Mouse (Mus musculus): ENCODE data around the gene Tmem119. TPM values are rescaled to one million over a fixed set of nuclear protein-coding genes. Genes with fewer than 3 reads are reported as not detected.
A peak's percentile ranks its signal among the peaks of the same experiment; 100 is the strongest.

The Tmem119 gene
- total and polyA plus RNA-seq, 3 experiments: 3.6 to 7.3 (median 5.8) TPM

GRCm38 (mm10) chr5:113833316-113833947 is 33.1 kb upstream of the Tmem119 start:
- intact Hi-C loops (cut with DNase I): no loop called here
- TF ChIP-seq POLR2A (IDR thresholded peaks at IDR 0.05; ENCODE audit: insufficient read depth, low read depth, low read length): no peak
- TF ChIP-seq CTCF (IDR thresholded peaks at IDR 0.05): no peak
- no peak for TF ChIP-seq EP300 (IDR thresholded peaks at IDR 0.05; ENCODE audit: insufficient read depth, low read depth, low read length)
- Histone ChIP-seq H3K9ac (ENCODE audit: low read depth, low read length) (no peak overlapping the region), H3K27me3 (ENCODE audit: control insufficient read depth, insufficient read depth, low read length) (no peaks in the 10 kb centered on the region), H3K4me1 (ENCODE audit: control insufficient read depth, insufficient read depth, low read length) (no peaks in the 10 kb centered on the region), H3K79me2 (replicated peaks; ENCODE audit: control insufficient read depth, insufficient read depth, low read length) (no peaks in the 10 kb centered on the region), H3K36me3 (ENCODE audit: control insufficient read depth, insufficient read depth, low read length) (no peaks in the 10 kb centered on the region), H3K27ac (no peak overlapping the region), H3K4me3 (no peak overlapping the region)
- 45% methylated on average over 16 of the region's 16 CpGs for WGBS
- no peak for DNase-seq

- 53% methylated on average over 8 of the region's 8 CpGs for WGBS
- Histone ChIP-seq H3K4me1 (ENCODE audit: control insufficient read depth, insufficient read depth, low read length) (no peaks in the 10 kb centered on the region), H3K9ac (ENCODE audit: low read depth, low read length) (no peak within 1 kb of the TSS), H3K27me3 (ENCODE audit: control insufficient read depth, insufficient read depth, low read length) (no peaks in the 10 kb centered on the region), H3K79me2 (replicated peaks; ENCODE audit: control insufficient read depth, insufficient read depth, low read length) (no peaks in the 10 kb centered on the region), H3K27ac (no peak within 1 kb of the TSS), H3K4me3 (no peak within 1 kb of the TSS), H3K36me3 (ENCODE audit: control insufficient read depth, insufficient read depth, low read length) (no peaks in the 10 kb centered on the region)
- intact Hi-C loops (cut with DNase I): no loop called here
- DNase-seq: no peak
- TF ChIP-seq CTCF (IDR thresholded peaks at IDR 0.05) (no peak), EP300 (IDR thresholded peaks at IDR 0.05; ENCODE audit: insufficient read depth, low read depth, low read length) (no peak), POLR2A (IDR thresholded peaks at IDR 0.05; ENCODE audit: insufficient read depth, low read depth, low read length) (no peak)
These were observed 32.2 kb upstream of the Tmem119 start, which contains the start of gene Selplg for GRCm38 (mm10) chr5:113832490-113832901. Gene Selplg, minus strand, starts transcription at chr5:113832644.

- Histone ChIP-seq H3K9ac (ENCODE audit: low read depth, low read length) (no peak overlapping the region), H3K27me3 (ENCODE audit: control insufficient read depth, insufficient read depth, low read length) (no peaks in the 10 kb centered on the region), H3K4me3 (no peak overlapping the region), H3K36me3 (ENCODE audit: control insufficient read depth, insufficient read depth, low read length) (no peaks in the 10 kb centered on the region), H3K79me2 (replicated peaks; ENCODE audit: control insufficient read depth, insufficient read depth, low read length) (no peaks in the 10 kb centered on the region), H3K4me1 (ENCODE audit: control insufficient read depth, insufficient read depth, low read length) (no peaks in the 10 kb centered on the region), H3K27ac (no peak overlapping the region)
- TF ChIP-seq POLR2A (IDR thresholded peaks at IDR 0.05; ENCODE audit: insufficient read depth, low read depth, low read length): no peak
- no peak for TF ChIP-seq EP300 (IDR thresholded peaks at IDR 0.05; ENCODE audit: insufficient read depth, low read depth, low read length)
- no peak for TF ChIP-seq CTCF (IDR thresholded peaks at IDR 0.05)
- intact Hi-C loops (cut with DNase I): no loop called here
- no peak for DNase-seq
- WGBS: 65% methylated on average over 3 of the region's 3 CpGs
These were observed 31.4 kb upstream of the Tmem119 start for GRCm38 (mm10) chr5:113831741-113832140.

- no peaks in the 10 kb centered on the region for H3K79me2 ChIP-seq (replicated peaks; ENCODE audit: control insufficient read depth, insufficient read depth, low read length)
- no peaks in the 10 kb centered on the region for H3K36me3 ChIP-seq (ENCODE audit: control insufficient read depth, insufficient read depth, low read length)
- DNase-seq: no peak
- H3K9ac ChIP-seq (ENCODE audit: low read depth, low read length): no peak overlapping the region
- intact Hi-C loops (cut with DNase I): no loop called here
- TF ChIP-seq EP300 (IDR thresholded peaks at IDR 0.05; ENCODE audit: insufficient read depth, low read depth, low read length): no peak
- TF ChIP-seq POLR2A (IDR thresholded peaks at IDR 0.05; ENCODE audit: insufficient read depth, low read depth, low read length): no peak
- no peak for TF ChIP-seq CTCF (IDR thresholded peaks at IDR 0.05)
- no peaks in the 10 kb centered on the region for H3K27me3 ChIP-seq (ENCODE audit: control insufficient read depth, insufficient read depth, low read length)
- no peak overlapping the region for H3K27ac ChIP-seq
- H3K4me3 ChIP-seq: no peak overlapping the region
- H3K4me1 ChIP-seq (ENCODE audit: control insufficient read depth, insufficient read depth, low read length): no peaks in the 10 kb centered on the region
- 83% methylated on average over 5 of the region's 5 CpGs for WGBS
These were observed 30.5 kb upstream of the Tmem119 start for GRCm38 (mm10) chr5:113830796-113831195.

GRCm38 (mm10) chr5:113830292-113830643 is 30.0 kb upstream of the Tmem119 start:
- no peak overlapping the region for H3K27ac ChIP-seq
- no peak overlapping the region for H3K4me3 ChIP-seq
- 50% methylated on average over 10 of the region's 10 CpGs for WGBS

GRCm38 (mm10) chr5:113829566-113830291 is 29.4 kb upstream of the Tmem119 start:
- no peak for TF ChIP-seq POLR2A (IDR thresholded peaks at IDR 0.05; ENCODE audit: insufficient read depth, low read depth, low read length)
- TF ChIP-seq EP300 (IDR thresholded peaks at IDR 0.05; ENCODE audit: insufficient read depth, low read depth, low read length): no peak
- TF ChIP-seq CTCF (IDR thresholded peaks at IDR 0.05): no peak
- no peak for DNase-seq
- no peak overlapping the region for H3K27ac ChIP-seq
- no peak overlapping the region for H3K4me3 ChIP-seq
- H3K79me2 ChIP-seq (replicated peaks; ENCODE audit: control insufficient read depth, insufficient read depth, low read length): no peaks in the 10 kb centered on the region
- no peaks in the 10 kb centered on the region for H3K27me3 ChIP-seq (ENCODE audit: control insufficient read depth, insufficient read depth, low read length)
- 69% methylated on average over 7 of the region's 7 CpGs for WGBS
- intact Hi-C loops (cut with DNase I): no loop called here
- H3K9ac ChIP-seq (ENCODE audit: low read depth, low read length): 0 out of 2 replicates have a peak overlapping the region, but pooled peaks have one; percentile 28
- H3K4me1 ChIP-seq (ENCODE audit: control insufficient read depth, insufficient read depth, low read length): no peaks in the 10 kb centered on the region
- no peaks in the 10 kb centered on the region for H3K36me3 ChIP-seq (ENCODE audit: control insufficient read depth, insufficient read depth, low read length)

More at GRCm38 (mm10) chr5:113830292-113830643, 30.0 kb upstream of the Tmem119 start:
- no peaks in the 10 kb centered on the region for H3K36me3 ChIP-seq (ENCODE audit: control insufficient read depth, insufficient read depth, low read length)
- 0 out of 2 replicates have a peak overlapping the region, but pooled peaks have one; percentile 28 for H3K9ac ChIP-seq (ENCODE audit: low read depth, low read length)
- DNase-seq: peak; percentile 54 to 80
- TF ChIP-seq POLR2A (IDR thresholded peaks at IDR 0.05; ENCODE audit: insufficient read depth, low read depth, low read length) (0 out of 2 replicates have a peak, but pooled peaks have one; percentile 11), EP300 (IDR thresholded peaks at IDR 0.05; ENCODE audit: insufficient read depth, low read depth, low read length) (no peak), CTCF (IDR thresholded peaks at IDR 0.05) (no peak)
- H3K79me2 ChIP-seq (replicated peaks; ENCODE audit: control insufficient read depth, insufficient read depth, low read length): no peaks in the 10 kb centered on the region
- intact Hi-C loops (cut with DNase I): no loop called here
- H3K27me3 ChIP-seq (ENCODE audit: control insufficient read depth, insufficient read depth, low read length): no peaks in the 10 kb centered on the region
- H3K4me1 ChIP-seq (ENCODE audit: control insufficient read depth, insufficient read depth, low read length): no peaks in the 10 kb centered on the region
